Mouse (Mus musculus) induced T-regulatory cell, adult 2 months (primary cell): ENCODE measurements around the gene Polr1d.

Source experiments
- DNase-seq: peaks from one replicate; pipeline ENCODE4 v3.0.0-alpha.2; 2012; ENCODE audit warnings: low read depth

The Polr1d gene

GRCm38 (mm10) chr5:147135994-147136393, 59.1 kb downstream of the Polr1d start:
- DNase-seq, result no peak

GRCm38 (mm10) chr5:147147340-147147739, 70.5 kb downstream of the Polr1d start:
- DNase-seq, result peak; percentile 42

GRCm38 (mm10) chr5:147154806-147155371, 78.0 kb downstream of the Polr1d start:
- no peak for DNase-seq

GRCm38 (mm10) chr5:147155449-147156133, 78.7 kb downstream of the Polr1d start:
- no peak for DNase-seq

GRCm38 (mm10) chr5:147156376-147156775, 79.5 kb downstream of the Polr1d start:
- DNase-seq, result no peak

- no peak for DNase-seq
Measured at GRCm38 (mm10) chr5:147157441-147157840, 80.6 kb downstream of the Polr1d start.

DNA sequence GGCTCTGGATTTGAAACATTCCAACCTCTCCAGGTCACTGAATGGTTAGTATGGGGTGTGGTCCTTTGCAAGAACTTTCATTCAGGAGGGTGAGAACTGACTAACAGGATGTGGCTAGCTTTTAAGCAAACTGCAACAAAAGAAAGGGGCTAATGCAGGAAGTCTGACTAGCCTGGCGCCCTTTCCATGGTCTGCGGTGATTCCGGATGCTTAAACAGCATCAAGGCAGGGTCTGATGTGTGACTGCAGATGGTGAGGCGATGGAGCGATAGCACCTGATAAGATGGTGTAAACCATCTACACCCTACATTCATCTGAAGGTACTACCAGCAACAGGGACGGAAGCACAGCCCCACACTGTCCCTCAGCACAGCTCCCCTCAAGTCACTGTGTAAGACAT, 82.5 kb downstream of the Polr1d start:
- DNase-seq, result peak; percentile 57

DNA sequence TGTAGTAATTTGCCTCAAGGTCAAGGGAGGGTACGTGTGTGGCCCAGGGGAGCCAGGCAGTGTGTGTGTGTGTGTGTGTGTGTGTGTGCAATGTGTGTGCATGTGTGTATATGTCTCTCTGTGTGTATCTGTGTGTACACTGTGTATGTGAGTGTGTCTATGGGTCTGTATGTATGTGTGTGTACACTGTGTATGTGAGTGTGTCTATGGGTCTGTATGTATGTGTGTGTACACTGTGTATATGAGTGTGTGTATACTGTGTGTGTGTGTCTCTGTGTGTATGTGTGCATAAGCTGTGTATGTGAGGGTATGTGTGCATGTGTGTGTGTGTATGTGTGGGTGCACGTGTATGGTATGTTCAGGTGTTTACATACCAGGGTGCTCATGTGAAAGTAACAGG, 82.9 kb downstream of the Polr1d start:
- no peak for DNase-seq
